ENCODE assay signal across 8 mouse cellular contexts in genomic region chr3:103913451-103913961, GRCm38 (mm10). TPM values are rescaled to one million over a fixed set of nuclear protein-coding genes. Genes with fewer than 3 reads are reported as not detected.
DNase-seq lines count a peak whose midpoint lies in the region; ATAC-seq and TF ChIP-seq lines count a peak whose summit lies in the region.

No protein-coding gene starts in this region.

- peak; percentile 35 for DNase-seq in CD4-positive, CD25-positive, alpha-beta regulatory T cell, adult 2 months (ENCODE audit: low read depth, low spot score)
- DNase-seq in thymus, adult 18-20 months = peak; percentile 20 to 42
- no peak for DNase-seq in thymus, postnatal 0 days (ENCODE audit: low spot score)
- no peak for DNase-seq in heart, postnatal 0 days (ENCODE audit: low spot score)
- no peak for DNase-seq in T-cell, adult 2 months (ENCODE audit: low spot score)

- ATAC-seq in CD4-positive, CD25-positive, alpha-beta regulatory T cell, adult 4 months = no peak
- ATAC-seq in heart, postnatal 0 days (ENCODE audit: insufficient read depth, low read depth) = no peak
- ATAC-seq in limb, embryonic 15.5 days (ENCODE audit: insufficient number of reproducible peaks, low FRiP score, low TSS enrichment, low read depth) = no peak

- H3ac ChIP-seq in myocyte (ENCODE audit: control insufficient read depth, insufficient read length) = peak overlapping the region; percentile 39

- peaks cover 34% of the 10 kb centered on the region for H3K79me2 ChIP-seq in myocyte (ENCODE audit: control insufficient read depth, insufficient read depth)

- peaks cover 11% of the 10 kb centered on the region for H3K4me1 ChIP-seq in heart, postnatal 0 days (ENCODE audit: control insufficient read depth, insufficient read depth)
- peaks cover 8% of the 10 kb centered on the region for H3K4me1 ChIP-seq in limb, embryonic 15.5 days

- H3K27ac ChIP-seq in heart, postnatal 0 days (ENCODE audit: low read depth) = peak overlapping the region; percentile 93
- peak overlapping the region; percentile 91 for H3K27ac ChIP-seq in limb, embryonic 15.5 days

- H3K9me3 ChIP-seq in heart, postnatal 0 days (replicated peaks; ENCODE audit: control insufficient read depth, low read length) = no peaks in the 10 kb centered on the region
- no peaks in the 10 kb centered on the region for H3K9me3 ChIP-seq in limb, embryonic 15.5 days

- H3K27me3 ChIP-seq in heart, postnatal 0 days (ENCODE audit: control insufficient read depth, insufficient read depth, low read length) = no peaks in the 10 kb centered on the region
- no peaks in the 10 kb centered on the region for H3K27me3 ChIP-seq in limb, embryonic 15.5 days
- no peaks in the 10 kb centered on the region for H3K27me3 ChIP-seq in myocyte (ENCODE audit: control insufficient read depth, insufficient read depth, insufficient read length)

- no peak for TF ChIP-seq CTCF in heart, postnatal 0 days (IDR thresholded peaks at IDR 0.05; ENCODE audit: low read depth)

- no peak for TF ChIP-seq POLR2A in myocyte (IDR thresholded peaks at IDR 0.05; ENCODE audit: insufficient read length, low read depth)

- H3K36me3 ChIP-seq in heart, postnatal 0 days (replicated peaks; ENCODE audit: control insufficient read depth, insufficient read depth, low read length) = no peaks in the 10 kb centered on the region
- H3K36me3 ChIP-seq in limb, embryonic 15.5 days = no peaks in the 10 kb centered on the region
- no peaks in the 10 kb centered on the region for H3K36me3 ChIP-seq in myocyte (ENCODE audit: control insufficient read depth, insufficient read depth)

- H3K4me3 ChIP-seq in heart, postnatal 0 days (ENCODE audit: low read depth, low read length) = peak overlapping the region; percentile 76
- H3K4me3 ChIP-seq in limb, embryonic 15.5 days = peak overlapping the region; percentile 98
- peak overlapping the region; percentile 95 for H3K4me3 ChIP-seq in myocyte

- peak overlapping the region; percentile 46 for H3K9ac ChIP-seq in heart, postnatal 0 days (replicated peaks; ENCODE audit: low read depth, low read length)
- peak overlapping the region; percentile 40 for H3K9ac ChIP-seq in limb, embryonic 15.5 days

- peak overlapping the region; percentile 74 for H3K4me2 ChIP-seq in heart, postnatal 0 days (ENCODE audit: low read depth, low read length)
- peak overlapping the region; percentile 63 for H3K4me2 ChIP-seq in limb, embryonic 15.5 days
- peak overlapping the region; percentile 90 for H3K4me2 ChIP-seq in myocyte (ENCODE audit: low read depth)

- no peak for TF ChIP-seq EP300 in heart, postnatal 0 days (IDR thresholded peaks at IDR 0.05; ENCODE audit: low read depth)

- 6% methylated on average over 11 of the region's 11 CpGs for WGBS in heart, postnatal 0 days
- 5% methylated on average over 11 of the region's 11 CpGs for WGBS in limb, embryonic 15.5 days

TF ChIP-seq in myocyte, 11 proteins besides CTCF, POLR2A, EP300 and RAD21:
- TF ChIP-seq SRF (IDR thresholded peaks at IDR 0.05; ENCODE audit: control insufficient read depth, insufficient read length, low read depth) (no peak), TCF3 (IDR thresholded peaks at IDR 0.05; ENCODE audit: insufficient read length, low read depth) (no peak), MAX (IDR thresholded peaks at IDR 0.05; ENCODE audit: low read depth) (no peak), MYOG (IDR thresholded peaks at IDR 0.05; ENCODE audit: control insufficient read depth in 1 of 3, insufficient read depth in 1 of 3, insufficient read length in 2 of 3, low read depth in 2 of 3) (no peak), E2F4 (IDR thresholded peaks at IDR 0.05; ENCODE audit: insufficient read depth) (no peak), MYOD1 (IDR thresholded peaks at IDR 0.05; ENCODE audit: control insufficient read depth in 1 of 3, insufficient read length in 2 of 3, low read depth in 2 of 3) (no peak), TCF12 (IDR thresholded peaks at IDR 0.05; ENCODE audit: insufficient read depth, poor library complexity, severe bottlenecking) (no peak), POLR2AphosphoS2 (IDR thresholded peaks at IDR 0.05; ENCODE audit: insufficient read length, low read depth) (no peak)
TF ChIP-seq in myocyte: peak in this region for 0.

RNA-seq across cellular contexts. Expression of gene Rsbn1, which starts 0.4 kb away (rescaled TPM):
- polyA plus RNA-seq in CD4-positive, CD25-positive, alpha-beta regulatory T cell, adult 4 months (2017; shearing (Covaris generic)) = 10 to 100 TPM; 10.5 to 11.2 TPM
- polyA plus RNA-seq in thymus, postnatal 0 days (2015; fragmentation: Nextera tagmentation; extraction: Ambion mirVana) = 18.6 and 22.2 TPM in 2 replicates
- total RNA-seq in heart, postnatal 0 days (2014; rRNA removed; ENCODE audit: low replicate concordance) = 5.2 and 7.9 TPM in 2 replicates
- 4.7 and 4.8 TPM in 2 replicates for polyA plus RNA-seq in heart, postnatal 0 days (2015; fragmentation: Nextera tagmentation; extraction: Ambion mirVana)
- polyA plus RNA-seq in limb, embryonic 15.5 days (2015; fragmentation: Nextera tagmentation; extraction: Ambion mirVana) = 10.8 and 10.9 TPM in 2 replicates
- 3.0 TPM for polyA plus RNA-seq in myocyte (2012; fragmentation: generic; extraction: Trizol)

RNA-seq across cellular contexts. Expression of gene Ptpn22, which starts 53.9 kb away (rescaled TPM):
- polyA plus RNA-seq in CD4-positive, CD25-positive, alpha-beta regulatory T cell, adult 4 months (2017; shearing (Covaris generic)) = 100 to 1,000 TPM; 350 to 445 TPM
- polyA plus RNA-seq in thymus, postnatal 0 days (2015; fragmentation: Nextera tagmentation; extraction: Ambion mirVana) = 59.5 and 64.6 TPM in 2 replicates
- 0.11 TPM in 1 of 2 replicates, not detected in the other for total RNA-seq in heart, postnatal 0 days (2014; rRNA removed; ENCODE audit: low replicate concordance)
- 0.77 and 0.84 TPM in 2 replicates for polyA plus RNA-seq in heart, postnatal 0 days (2015; fragmentation: Nextera tagmentation; extraction: Ambion mirVana)
- 0.94 and 1.1 TPM in 2 replicates for polyA plus RNA-seq in limb, embryonic 15.5 days (2015; fragmentation: Nextera tagmentation; extraction: Ambion mirVana)
- 5.3 TPM for polyA plus RNA-seq in myocyte (2012; fragmentation: generic; extraction: Trizol)

RNA-seq across cellular contexts. Expression of gene Phtf1, which starts 54.4 kb away (rescaled TPM):
- 10 to 100 TPM in 1 of 2 experiments, 1 to 10 TPM in 1; 7.9 to 10.2 TPM for polyA plus RNA-seq in CD4-positive, CD25-positive, alpha-beta regulatory T cell, adult 4 months (2017; shearing (Covaris generic))
- 38.9 and 43.8 TPM in 2 replicates for polyA plus RNA-seq in thymus, postnatal 0 days (2015; fragmentation: Nextera tagmentation; extraction: Ambion mirVana)
- 6.2 and 10.1 TPM in 2 replicates for total RNA-seq in heart, postnatal 0 days (2014; rRNA removed; ENCODE audit: low replicate concordance)
- polyA plus RNA-seq in heart, postnatal 0 days (2015; fragmentation: Nextera tagmentation; extraction: Ambion mirVana) = 6.6 and 7.8 TPM in 2 replicates
- 23.0 and 28.8 TPM in 2 replicates for polyA plus RNA-seq in limb, embryonic 15.5 days (2015; fragmentation: Nextera tagmentation; extraction: Ambion mirVana)
- 5.5 TPM for polyA plus RNA-seq in myocyte (2012; fragmentation: generic; extraction: Trizol)

Comparison
In these comparisons a context has a peak if more than half of its experiments do, and no peak if none do; other contexts are left out.
1. DNase-seq: peak in CD4-positive, CD25-positive, alpha-beta regulatory T cell, adult 2 months (single experiment) and thymus, adult 18-20 months (2 of 2); none in thymus, postnatal 0 days (single experiment), heart, postnatal 0 days (single experiment) and T-cell, adult 2 months (single experiment).
2. Peak in every context shown above with its lines, with median percentiles within 50 percentile points of each other: H3K4me2 ChIP-seq and H3K4me3 ChIP-seq.